Mouse (Mus musculus) ES-Bruce4 (cell line): ENCODE measurements around the gene Hoxa4.

Experiments used
- EP300 ChIP-seq: IDR thresholded peaks from 2 replicates; pipeline ENCODE4 v1.6.1; 2011; ENCODE audit warnings: low read depth, low read length; ENCODE audit not compliant: insufficient read depth
- POLR2A ChIP-seq: IDR thresholded peaks from one replicate; pipeline ENCODE4 v1.8.1; 2011; ENCODE audit warnings: low read length; ENCODE audit not compliant: insufficient read depth

DNA sequence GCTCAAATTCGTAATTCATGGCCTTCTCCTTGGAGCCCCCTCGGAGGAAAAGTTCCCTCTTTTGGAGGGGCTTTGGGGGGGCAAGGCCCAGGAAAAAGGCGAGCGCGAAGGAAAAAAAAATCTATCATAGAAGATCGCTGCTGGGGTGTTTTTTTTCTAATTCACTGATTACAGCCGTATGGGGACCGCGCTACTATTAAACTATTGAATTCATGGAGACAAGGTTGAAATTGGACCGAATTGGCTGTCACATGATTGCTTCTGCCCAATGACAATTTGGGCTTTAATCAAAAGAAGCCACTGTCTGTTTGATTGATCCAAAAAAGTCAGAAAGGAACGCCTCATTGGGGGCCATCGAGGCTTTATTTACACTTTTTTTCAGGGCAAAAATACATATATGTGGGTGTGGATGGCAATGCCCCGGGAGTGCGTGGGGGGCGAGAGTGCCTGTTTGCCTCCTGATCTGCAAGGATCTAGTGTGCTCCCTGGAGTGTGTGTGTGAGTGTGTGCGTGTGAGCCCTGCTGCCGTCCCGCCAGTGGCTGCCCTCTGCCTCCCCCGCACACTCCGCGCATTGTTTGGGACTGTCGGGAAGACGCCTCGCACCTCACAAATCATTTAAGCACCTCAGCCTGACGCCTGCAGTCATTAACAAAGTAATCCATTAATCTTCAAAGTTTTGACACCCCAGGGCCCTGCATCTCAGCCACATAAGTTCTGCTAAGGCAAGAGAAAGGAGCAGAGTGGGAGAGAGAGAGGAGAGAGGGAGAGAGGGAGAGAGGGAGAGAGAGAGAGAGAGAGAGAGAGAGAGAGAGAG, 26.7 kb downstream of the Hoxa4 start, which contains the start of gene Hoxa2:
- TF ChIP-seq EP300 = no peak
- no peak for TF ChIP-seq POLR2A
